Mouse (Mus musculus): Measurements from ENCODE around the gene Plxna2. TPM values are rescaled to one million over a fixed set of nuclear protein-coding genes. Genes with fewer than 3 reads are reported as not detected.

Gene Plxna2
- polyA plus RNA-seq, 2 experiments, result 11.0 to 11.9 TPM

DNA sequence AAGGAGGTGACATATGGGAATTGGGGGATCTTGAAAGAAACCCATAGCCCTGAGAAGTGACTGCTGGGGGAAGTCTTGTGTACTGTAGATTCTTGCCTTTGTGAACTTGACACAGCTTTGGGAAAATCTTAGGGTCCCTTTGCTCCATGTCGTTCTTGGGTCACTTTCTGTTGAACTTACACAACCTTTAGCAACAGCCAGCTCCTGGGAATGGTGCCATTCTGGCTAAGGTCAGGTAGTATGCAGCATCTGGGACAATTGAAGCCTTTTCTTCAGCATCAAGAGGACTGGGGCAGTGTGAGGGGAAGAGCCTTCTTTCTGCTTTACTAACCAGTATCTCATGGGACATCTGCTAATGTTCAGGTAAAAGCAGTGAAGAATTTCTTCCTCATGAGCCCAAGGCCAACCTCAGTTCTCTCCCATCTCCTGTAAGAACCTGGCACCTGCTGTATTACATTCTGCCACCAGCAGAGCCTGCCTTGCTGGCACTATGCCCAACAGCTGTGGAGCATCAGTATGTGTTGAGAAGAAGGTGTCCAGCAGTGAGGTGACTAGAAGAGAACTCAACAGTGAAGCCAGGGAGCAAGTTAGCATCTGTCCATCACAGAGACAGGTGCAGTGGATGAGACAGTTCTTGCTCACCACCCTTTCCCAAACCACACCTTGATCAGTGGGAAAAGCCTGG lies 86.3 kb downstream of the Plxna2 start:
- no peak overlapping the region for H3K9ac ChIP-seq (ENCODE audit: low read depth, low read length, severe bottlenecking)
- H3K36me3 ChIP-seq (ENCODE audit: control insufficient read depth, insufficient read depth, low read length), result no peaks in the 10 kb centered on the region
- ATAC-seq (ENCODE audit: low FRiP score, low read depth), result no peak
- H3K27ac ChIP-seq (replicated peaks; ENCODE audit: low read depth, low read length), result no peak overlapping the region
- no peak for DNase-seq (ENCODE audit: low spot score)
- H3K4me3 ChIP-seq (replicated peaks; ENCODE audit: low read length), result no peak overlapping the region
- 77% methylated on average over 1 of the region's 1 CpGs for WGBS
- H3K27me3 ChIP-seq (ENCODE audit: control insufficient read depth, insufficient read depth, low read length), result no peaks in the 10 kb centered on the region
- H3K9me3 ChIP-seq (ENCODE audit: control insufficient read depth, low read length), result no peaks in the 10 kb centered on the region
- H3K4me2 ChIP-seq (replicated peaks; ENCODE audit: low read depth, low read length, severe bottlenecking), result no peak overlapping the region
- H3K4me1 ChIP-seq (ENCODE audit: control insufficient read depth, insufficient read depth, low read length), result no peaks in the 10 kb centered on the region
- TF ChIP-seq POLR2A (IDR thresholded peaks at IDR 0.05; ENCODE audit: borderline replicate concordance, extremely low read depth, insufficient read depth, insufficient read length), result no peak

- no peak overlapping the region for H3K9ac ChIP-seq (ENCODE audit: low read depth, low read length, severe bottlenecking)
Observed at GRCm38 (mm10) chr1:194706566-194706965, 88.5 kb downstream of the Plxna2 start.

GRCm38 (mm10) chr1:194712373-194712772 lies 94.4 kb downstream of the Plxna2 start:
- Histone ChIP-seq H3K27ac (replicated peaks; ENCODE audit: low read depth, low read length) (no peak overlapping the region), H3K27me3 (ENCODE audit: control insufficient read depth, insufficient read depth, low read length) (no peaks in the 10 kb centered on the region), H3K36me3 (ENCODE audit: control insufficient read depth, insufficient read depth, low read length) (no peaks in the 10 kb centered on the region), H3K9me3 (ENCODE audit: control insufficient read depth, low read length) (no peaks in the 10 kb centered on the region), H3K4me2 (replicated peaks; ENCODE audit: low read depth, low read length, severe bottlenecking) (no peak overlapping the region), H3K4me3 (replicated peaks; ENCODE audit: low read length) (no peak overlapping the region), H3K4me1 (ENCODE audit: control insufficient read depth, insufficient read depth, low read length) (no peaks in the 10 kb centered on the region), H3K9ac (ENCODE audit: low read depth, low read length, severe bottlenecking) (no peak overlapping the region)
- DNase-seq (ENCODE audit: low spot score) (no peak), ATAC-seq (ENCODE audit: low FRiP score, low read depth) (no peak)
- TF ChIP-seq POLR2A (IDR thresholded peaks at IDR 0.05; ENCODE audit: borderline replicate concordance, extremely low read depth, insufficient read depth, insufficient read length), result no peak
- WGBS, result 27% methylated on average over 2 of the region's 2 CpGs

More at GRCm38 (mm10) chr1:194706566-194706965, 88.5 kb downstream of the Plxna2 start:
- no peak overlapping the region for H3K4me2 ChIP-seq (replicated peaks; ENCODE audit: low read depth, low read length, severe bottlenecking)
- H3K27ac ChIP-seq (replicated peaks; ENCODE audit: low read depth, low read length), result no peak overlapping the region
- H3K27me3 ChIP-seq (ENCODE audit: control insufficient read depth, insufficient read depth, low read length), result no peaks in the 10 kb centered on the region
- ATAC-seq (ENCODE audit: low FRiP score, low read depth) (no peak), DNase-seq (ENCODE audit: low spot score) (no peak)
- no peak for TF ChIP-seq POLR2A (IDR thresholded peaks at IDR 0.05; ENCODE audit: borderline replicate concordance, extremely low read depth, insufficient read depth, insufficient read length)
- H3K9me3 ChIP-seq (ENCODE audit: control insufficient read depth, low read length), result no peaks in the 10 kb centered on the region
- H3K36me3 ChIP-seq (ENCODE audit: control insufficient read depth, insufficient read depth, low read length), result no peaks in the 10 kb centered on the region
- WGBS, result 74% methylated on average over 2 of the region's 2 CpGs
- no peak overlapping the region for H3K4me3 ChIP-seq (replicated peaks; ENCODE audit: low read length)
- H3K4me1 ChIP-seq (ENCODE audit: control insufficient read depth, insufficient read depth, low read length), result no peaks in the 10 kb centered on the region

DNA sequence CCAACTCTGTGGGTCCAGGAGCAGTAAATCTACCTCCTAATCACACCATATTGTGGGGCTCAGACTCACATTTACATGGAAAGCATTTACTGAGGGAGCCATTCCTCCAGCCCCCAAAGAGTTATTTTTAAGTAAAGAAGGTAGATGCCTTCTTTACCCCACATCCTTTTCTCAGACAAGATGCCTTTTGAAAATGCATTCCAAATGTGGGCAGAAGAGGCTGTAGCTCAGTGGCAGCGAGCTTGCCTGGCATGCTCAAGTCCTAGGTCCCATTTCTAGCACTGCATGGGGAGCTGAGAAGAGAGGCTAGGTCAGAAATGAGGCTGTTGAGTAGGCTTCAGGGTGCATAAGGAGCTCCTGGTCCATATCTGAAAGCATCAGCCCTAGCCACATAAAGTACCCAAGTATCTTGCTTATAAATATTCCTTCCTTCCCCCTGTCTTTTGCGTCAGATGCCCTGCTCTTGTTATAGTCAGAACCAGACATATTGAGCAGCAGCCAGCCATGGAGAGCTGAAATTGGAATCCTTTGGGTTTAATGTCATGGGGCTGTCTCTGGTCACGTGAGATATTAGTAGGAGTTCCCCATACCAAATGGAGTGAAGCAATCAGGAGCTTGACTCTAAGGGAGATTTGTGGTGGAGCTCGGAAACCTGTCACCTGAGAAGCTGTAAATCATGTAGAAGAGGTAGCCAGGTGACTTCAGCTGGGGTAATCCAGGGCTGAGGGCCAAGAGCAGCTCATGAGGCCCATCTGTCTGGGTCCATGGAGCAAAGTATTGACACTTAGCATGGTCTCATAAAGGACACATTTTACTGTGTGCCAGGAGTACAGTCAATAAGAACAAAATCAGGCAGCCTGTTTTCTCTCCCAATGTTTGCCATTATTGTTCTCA lies 96.4 kb downstream of the Plxna2 start:
- no peak overlapping the region for H3K27ac ChIP-seq (replicated peaks; ENCODE audit: low read depth, low read length)
- DNase-seq (ENCODE audit: low spot score) (no peak), ATAC-seq (ENCODE audit: low FRiP score, low read depth) (no peak)
- no peaks in the 10 kb centered on the region for H3K9me3 ChIP-seq (ENCODE audit: control insufficient read depth, low read length)
- no peaks in the 10 kb centered on the region for H3K27me3 ChIP-seq (ENCODE audit: control insufficient read depth, insufficient read depth, low read length)
- H3K4me1 ChIP-seq (ENCODE audit: control insufficient read depth, insufficient read depth, low read length), result no peaks in the 10 kb centered on the region
- no peak overlapping the region for H3K9ac ChIP-seq (ENCODE audit: low read depth, low read length, severe bottlenecking)
- no peak overlapping the region for H3K4me3 ChIP-seq (replicated peaks; ENCODE audit: low read length)
- no peaks in the 10 kb centered on the region for H3K36me3 ChIP-seq (ENCODE audit: control insufficient read depth, insufficient read depth, low read length)
- H3K4me2 ChIP-seq (replicated peaks; ENCODE audit: low read depth, low read length, severe bottlenecking), result no peak overlapping the region
- WGBS, result 62% methylated on average over 4 of the region's 4 CpGs
- TF ChIP-seq POLR2A (IDR thresholded peaks at IDR 0.05; ENCODE audit: borderline replicate concordance, extremely low read depth, insufficient read depth, insufficient read length), result no peak

GRCm38 (mm10) chr1:194717451-194717874 lies 99.4 kb downstream of the Plxna2 start:
- ATAC-seq (ENCODE audit: low FRiP score, low read depth), result no peak
- 57% methylated on average over 1 of the region's 1 CpGs for WGBS

More at GRCm38 (mm10) chr1:194717451-194717874, 99.4 kb downstream of the Plxna2 start:
- DNase-seq (ENCODE audit: low spot score), result no peak
- Histone ChIP-seq H3K27me3 (ENCODE audit: control insufficient read depth, insufficient read depth, low read length) (no peaks in the 10 kb centered on the region), H3K9me3 (ENCODE audit: control insufficient read depth, low read length) (no peaks in the 10 kb centered on the region), H3K36me3 (ENCODE audit: control insufficient read depth, insufficient read depth, low read length) (no peaks in the 10 kb centered on the region), H3K9ac (ENCODE audit: low read depth, low read length, severe bottlenecking) (no peak overlapping the region), H3K27ac (replicated peaks; ENCODE audit: low read depth, low read length) (no peak overlapping the region), H3K4me2 (replicated peaks; ENCODE audit: low read depth, low read length, severe bottlenecking) (no peak overlapping the region), H3K4me3 (replicated peaks; ENCODE audit: low read length) (no peak overlapping the region), H3K4me1 (ENCODE audit: control insufficient read depth, insufficient read depth, low read length) (no peaks in the 10 kb centered on the region)
- TF ChIP-seq POLR2A (IDR thresholded peaks at IDR 0.05; ENCODE audit: borderline replicate concordance, extremely low read depth, insufficient read depth, insufficient read length), result no peak
